Mouse (Mus musculus): ENCODE measurements around the gene Kat7.

DNA sequence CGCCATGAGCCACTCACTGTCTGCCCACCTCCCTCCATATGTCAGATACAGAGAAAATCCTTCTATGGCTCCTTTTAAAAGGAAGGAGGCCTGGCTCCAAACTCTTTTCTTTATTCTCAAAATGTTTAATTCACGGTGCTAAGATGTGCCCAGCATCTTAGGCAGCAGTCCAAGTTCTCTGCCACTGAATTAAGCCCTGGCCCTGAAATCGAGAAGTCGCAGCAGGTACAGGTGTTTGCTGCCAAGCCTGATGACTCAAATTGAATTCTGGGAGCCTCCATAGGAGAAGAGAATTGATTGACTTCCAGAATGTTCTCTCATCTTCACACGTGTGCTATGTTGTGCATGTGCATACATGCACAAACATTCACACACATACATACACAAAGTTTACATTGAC is 27.7 kb downstream of the Kat7 start:
- TF ChIP-seq GATA1 (IDR thresholded peaks at IDR 0.05; ENCODE audit: borderline replicate concordance, low read length) (no peak), FLI1 (IDR thresholded peaks at IDR 0.05; ENCODE audit: low read length) (no peak)

Data from megakaryocyte, embryonic 14.5 days (primary cell).